Mouse (Mus musculus) kidney, embryonic 15.5 days (tissue): Measurements from ENCODE around the gene Smoc2. TPM values are rescaled to one million over a fixed set of nuclear protein-coding genes. Genes with fewer than 3 reads are reported as not detected.

ENCODE experiments used
- ATAC-seq: fragments of 200-750 bp; cut with Nextera tagmentation; replicated peaks from 2 replicates; pipeline ENCODE4 v1.8.0; 2017; ENCODE audit warnings: moderate TSS enrichment; ENCODE audit not compliant: low FRiP score
- H3K27ac ChIP-seq: fragments of 300-500 bp; sonication (generic); 2 replicates; pipeline ENCODE4 v1.5.1; 2015; ENCODE audit warnings: mild to moderate bottlenecking, inconsistent platforms
- H3K27me3 ChIP-seq: fragments of 300-500 bp; sonication (generic); 2 replicates; pipeline ENCODE4 v1.6.1; 2015; ENCODE audit warnings: inconsistent platforms
- H3K36me3 ChIP-seq: fragments of 300-500 bp; sonication (generic); 2 replicates; pipeline ENCODE4 v1.6.1; 2015; ENCODE audit warnings: inconsistent platforms
- H3K4me1 ChIP-seq: fragments of 300-500 bp; sonication (generic); 2 replicates; pipeline ENCODE4 v1.6.1; 2015; ENCODE audit warnings: inconsistent platforms
- H3K4me2 ChIP-seq: fragments of 300-500 bp; sonication (generic); 2 replicates; pipeline ENCODE4 v1.6.1; 2015; ENCODE audit warnings: moderate library complexity, mild to moderate bottlenecking, inconsistent platforms
- H3K4me3 ChIP-seq: fragments of 300-500 bp; sonication (generic); replicated peaks from 2 replicates; pipeline ENCODE4 v1.5.1; 2015; ENCODE audit warnings: mild to moderate bottlenecking, inconsistent platforms
- H3K9ac ChIP-seq: fragments of 300-500 bp; sonication (generic); 2 replicates; pipeline ENCODE4 v1.6.1; 2015; ENCODE audit warnings: mild to moderate bottlenecking, inconsistent platforms
- H3K9me3 ChIP-seq: fragments of 300-500 bp; sonication (generic); replicated peaks from 2 replicates; pipeline ENCODE4 v1.6.1; 2016; ENCODE audit warnings: inconsistent platforms
- WGBS: fragments of 180-500 bp; shearing (Covaris S2); methylation state at CpG from one replicate; pipeline ENCODE4 v1.1.7; 2015; ENCODE audit warnings: mixed read lengths; 5-methylcytosine and 5-hydroxymethylcytosine counted together
- polyA plus RNA-seq: library from polyadenylated mRNA; unstranded; fragments of >200 nt; fragmentation: Nextera tagmentation; extraction: Ambion mirVana; gene quantifications from 2 replicates; pipeline ENCODE4 v1.2.1, GENCODE M21; 2015

Smoc2 gene
- polyA plus RNA-seq, 1 experiment from 2014 or later: 89.7 TPM

DNA sequence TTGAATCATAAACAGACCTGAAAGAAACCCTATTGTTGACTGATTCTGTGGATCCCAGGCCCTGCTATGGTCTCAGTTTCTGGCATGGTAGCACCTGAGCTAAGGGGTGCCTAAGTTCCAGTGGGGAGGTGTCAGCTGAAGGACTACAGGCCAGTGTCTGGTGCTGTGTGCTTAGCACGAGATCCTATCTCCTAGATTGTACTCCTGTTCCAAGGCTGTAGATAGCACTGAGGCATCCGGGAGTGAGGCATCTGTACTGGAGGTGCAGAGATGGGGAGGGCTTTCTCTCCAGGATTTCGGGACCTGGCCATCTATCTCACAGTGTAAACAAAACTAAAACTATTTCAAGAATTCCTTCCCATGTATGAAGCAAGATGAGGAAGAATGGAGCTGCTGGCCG lies 38.1 kb downstream of the Smoc2 start:
- Histone ChIP-seq H3K9ac (no peak overlapping the region), H3K36me3 (no peaks in the 10 kb centered on the region), H3K4me2 (no peak overlapping the region), H3K27ac (no peak overlapping the region), H3K9me3 (no peaks in the 10 kb centered on the region), H3K27me3 (no peaks in the 10 kb centered on the region; the same call in 1 of the 2 replicates), H3K4me3 (no peak overlapping the region), H3K4me1 (no peaks in the 10 kb centered on the region)
- WGBS: 72% methylated on average over 4 of the region's 4 CpGs
- ATAC-seq: no peak

GRCm38 (mm10) chr17:14326156-14326555 lies 46.9 kb downstream of the Smoc2 start:
- no peak overlapping the region for H3K9ac ChIP-seq
- 54% methylated on average over 7 of the region's 7 CpGs for WGBS
- no peaks in the 10 kb centered on the region for H3K9me3 ChIP-seq
- no peaks in the 10 kb centered on the region for H3K36me3 ChIP-seq
- no peaks in the 10 kb centered on the region for H3K4me1 ChIP-seq
- ATAC-seq: no peak
- no peak overlapping the region for H3K4me3 ChIP-seq
- H3K4me2 ChIP-seq: no peak overlapping the region
- no peaks in the 10 kb centered on the region for H3K27me3 ChIP-seq
- no peak overlapping the region for H3K27ac ChIP-seq

GRCm38 (mm10) chr17:14328037-14328436 lies 48.7 kb downstream of the Smoc2 start:
- Histone ChIP-seq H3K4me1 (no peaks in the 10 kb centered on the region), H3K27me3 (no peaks in the 10 kb centered on the region), H3K36me3 (no peaks in the 10 kb centered on the region), H3K9me3 (no peaks in the 10 kb centered on the region), H3K9ac (no peak overlapping the region), H3K4me3 (no peak overlapping the region), H3K27ac (no peak overlapping the region), H3K4me2 (no peak overlapping the region)
- 82% methylated on average over 9 of the region's 9 CpGs for WGBS
- no peak for ATAC-seq

GRCm38 (mm10) chr17:14330498-14330897 lies 51.2 kb downstream of the Smoc2 start:
- no peaks in the 10 kb centered on the region for H3K27me3 ChIP-seq
- H3K4me3 ChIP-seq: no peak overlapping the region
- no peaks in the 10 kb centered on the region for H3K36me3 ChIP-seq
- no peaks in the 10 kb centered on the region for H3K9me3 ChIP-seq
- no peak overlapping the region for H3K27ac ChIP-seq
- WGBS: 96% methylated on average over 7 of the region's 7 CpGs
- no peak overlapping the region for H3K9ac ChIP-seq
- no peaks in the 10 kb centered on the region for H3K4me1 ChIP-seq
- H3K4me2 ChIP-seq: no peak overlapping the region
- ATAC-seq: no peak

DNA sequence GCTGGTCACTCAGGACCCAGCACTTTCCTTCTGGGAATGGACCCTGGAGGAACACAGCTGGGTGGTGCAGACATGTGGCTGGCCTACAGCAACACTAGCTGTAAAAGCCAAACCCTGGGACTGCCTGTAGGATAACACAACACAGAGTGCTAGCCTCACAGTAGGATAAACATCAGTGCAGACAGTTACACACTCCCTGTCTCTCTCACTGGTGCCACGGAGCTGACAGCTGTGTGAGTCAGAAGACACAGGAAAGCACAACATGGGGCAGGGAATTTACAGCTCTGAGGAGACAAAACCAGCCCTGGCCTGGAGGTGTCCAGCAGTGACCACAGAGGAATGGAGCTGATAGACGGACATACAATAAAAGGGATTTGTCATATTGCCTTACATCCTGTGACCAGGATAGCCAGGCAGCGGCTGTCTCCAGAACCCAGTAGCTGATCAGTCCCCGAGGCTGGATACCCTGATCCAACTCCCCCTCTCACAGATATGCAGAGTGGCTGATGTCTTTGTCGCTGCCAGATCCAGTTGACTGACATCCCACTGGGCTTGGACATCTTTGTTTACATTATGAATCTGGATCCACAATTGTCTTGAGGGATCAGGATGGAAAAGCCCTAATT lies 60.7 kb downstream of the Smoc2 start:
- Histone ChIP-seq H3K9ac (no peak overlapping the region), H3K27ac (no peak overlapping the region), H3K4me3 (no peak overlapping the region), H3K36me3 (no peaks in the 10 kb centered on the region), H3K4me1 (peaks cover 23% of the 10 kb centered on the region), H3K9me3 (no peaks in the 10 kb centered on the region), H3K27me3 (peaks cover 10% of the 10 kb centered on the region; the same call in 1 of the 2 replicates), H3K4me2 (no peak overlapping the region)
- ATAC-seq: no peak
- 29% methylated on average over 5 of the region's 5 CpGs for WGBS

- Histone ChIP-seq H3K9me3 (no peaks in the 10 kb centered on the region), H3K9ac (no peak overlapping the region), H3K4me2 (no peak overlapping the region), H3K27ac (no peak overlapping the region), H3K4me3 (no peak overlapping the region), H3K27me3 (peaks cover 10% of the 10 kb centered on the region; the same call in 1 of the 2 replicates), H3K4me1 (peaks cover 30% of the 10 kb centered on the region), H3K36me3 (no peaks in the 10 kb centered on the region)
- no peak for ATAC-seq
- WGBS: 81% methylated on average over 2 of the region's 2 CpGs
Observed at GRCm38 (mm10) chr17:14340736-14341135, 61.4 kb downstream of the Smoc2 start.

DNA sequence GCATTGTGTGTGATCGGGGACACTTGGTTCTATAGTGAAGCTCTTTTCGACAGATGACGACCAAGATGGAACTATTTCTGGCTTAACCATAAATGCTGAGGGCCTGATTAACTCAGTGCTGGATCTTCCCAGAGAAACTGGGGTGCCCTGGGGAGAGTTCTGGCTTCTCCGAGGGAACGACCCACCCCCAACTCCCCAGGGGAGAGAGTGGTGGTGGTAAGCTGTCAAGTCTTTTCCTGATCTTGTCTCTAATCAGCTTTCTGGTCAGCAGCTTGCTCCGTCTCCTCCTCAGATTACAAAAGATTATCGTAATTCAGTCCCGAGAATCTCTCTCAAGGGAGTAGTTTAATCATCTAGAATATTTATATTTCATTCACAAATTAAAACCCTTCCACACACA lies 63.2 kb downstream of the Smoc2 start:
- Histone ChIP-seq H3K27me3 (peaks cover 10% of the 10 kb centered on the region; the same call in 1 of the 2 replicates), H3K9me3 (no peaks in the 10 kb centered on the region), H3K4me2 (no peak overlapping the region), H3K27ac (no peak overlapping the region), H3K4me1 (peaks cover 28% of the 10 kb centered on the region), H3K36me3 (no peaks in the 10 kb centered on the region), H3K9ac (no peak overlapping the region), H3K4me3 (no peak overlapping the region)
- ATAC-seq: no peak
- WGBS: 47% methylated on average over 8 of the region's 8 CpGs

DNA sequence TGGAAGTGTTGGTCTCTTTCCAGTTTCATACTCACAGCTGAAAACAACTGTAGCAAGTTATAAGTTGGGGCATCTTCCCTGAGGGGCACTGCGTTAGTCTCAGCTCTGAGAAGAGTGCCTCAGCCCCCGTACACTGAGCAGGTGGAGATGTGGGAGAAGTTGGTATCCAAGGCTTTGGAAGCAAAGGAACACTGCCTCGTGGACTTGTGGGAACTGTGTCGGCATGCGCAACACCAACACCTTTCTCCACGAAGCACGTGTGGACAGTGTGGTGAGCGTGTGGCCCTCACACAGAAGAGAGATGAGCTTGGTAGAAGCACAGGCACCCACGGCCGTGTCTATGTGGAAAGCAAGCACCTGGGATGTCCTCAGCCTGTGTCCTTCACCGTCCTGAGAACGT lies 64.1 kb downstream of the Smoc2 start:
- Histone ChIP-seq H3K4me1 (peaks cover 24% of the 10 kb centered on the region), H3K36me3 (no peaks in the 10 kb centered on the region), H3K9ac (no peak overlapping the region), H3K27ac (no peak overlapping the region), H3K9me3 (no peaks in the 10 kb centered on the region), H3K27me3 (peaks cover 10% of the 10 kb centered on the region; the same call in 1 of the 2 replicates), H3K4me2 (no peak overlapping the region), H3K4me3 (no peak overlapping the region)
- WGBS: 89% methylated on average over 12 of the region's 12 CpGs
- ATAC-seq: no peak

GRCm38 (mm10) chr17:14345556-14345955 lies 66.2 kb downstream of the Smoc2 start:
- Histone ChIP-seq H3K4me2 (no peak overlapping the region), H3K9ac (no peak overlapping the region), H3K9me3 (no peaks in the 10 kb centered on the region), H3K4me3 (no peak overlapping the region), H3K36me3 (no peaks in the 10 kb centered on the region), H3K27me3 (peaks cover 9% of the 10 kb centered on the region; the same call in 1 of the 2 replicates), H3K27ac (no peak overlapping the region), H3K4me1 (peaks cover 24% of the 10 kb centered on the region)
- WGBS: 60% methylated on average over 4 of the region's 4 CpGs
- ATAC-seq: peak; percentile 15; the same call in 1 of the 2 replicates

DNA sequence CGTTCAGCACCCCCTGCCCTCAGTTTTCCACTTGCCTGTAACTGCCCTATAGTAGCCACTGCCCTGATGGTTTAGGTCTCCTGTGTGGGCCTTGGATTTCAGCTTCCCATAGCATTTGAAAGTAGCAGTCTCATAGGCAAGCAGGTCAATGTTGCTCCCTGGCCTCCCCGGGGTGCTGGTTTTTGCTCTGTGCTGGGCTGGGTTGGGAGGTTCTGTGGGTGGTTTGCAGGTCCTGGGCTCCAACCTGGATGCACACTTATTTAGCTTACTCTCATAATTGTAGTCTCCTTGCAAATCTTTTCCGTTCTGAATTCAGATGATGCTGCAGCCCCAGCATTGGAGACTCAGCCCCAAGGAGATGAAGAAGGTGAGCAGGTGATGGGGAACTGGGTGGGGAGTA lies 67.6 kb downstream of the Smoc2 start:
- Histone ChIP-seq H3K4me2 (no peak overlapping the region), H3K9ac (no peak overlapping the region), H3K4me3 (no peak overlapping the region), H3K4me1 (peaks cover 23% of the 10 kb centered on the region), H3K27ac (no peak overlapping the region), H3K27me3 (no peaks in the 10 kb centered on the region; the same call in 1 of the 2 replicates), H3K9me3 (no peaks in the 10 kb centered on the region), H3K36me3 (no peaks in the 10 kb centered on the region)
- 83% methylated on average over 3 of the region's 3 CpGs for WGBS
- ATAC-seq: no peak

DNA sequence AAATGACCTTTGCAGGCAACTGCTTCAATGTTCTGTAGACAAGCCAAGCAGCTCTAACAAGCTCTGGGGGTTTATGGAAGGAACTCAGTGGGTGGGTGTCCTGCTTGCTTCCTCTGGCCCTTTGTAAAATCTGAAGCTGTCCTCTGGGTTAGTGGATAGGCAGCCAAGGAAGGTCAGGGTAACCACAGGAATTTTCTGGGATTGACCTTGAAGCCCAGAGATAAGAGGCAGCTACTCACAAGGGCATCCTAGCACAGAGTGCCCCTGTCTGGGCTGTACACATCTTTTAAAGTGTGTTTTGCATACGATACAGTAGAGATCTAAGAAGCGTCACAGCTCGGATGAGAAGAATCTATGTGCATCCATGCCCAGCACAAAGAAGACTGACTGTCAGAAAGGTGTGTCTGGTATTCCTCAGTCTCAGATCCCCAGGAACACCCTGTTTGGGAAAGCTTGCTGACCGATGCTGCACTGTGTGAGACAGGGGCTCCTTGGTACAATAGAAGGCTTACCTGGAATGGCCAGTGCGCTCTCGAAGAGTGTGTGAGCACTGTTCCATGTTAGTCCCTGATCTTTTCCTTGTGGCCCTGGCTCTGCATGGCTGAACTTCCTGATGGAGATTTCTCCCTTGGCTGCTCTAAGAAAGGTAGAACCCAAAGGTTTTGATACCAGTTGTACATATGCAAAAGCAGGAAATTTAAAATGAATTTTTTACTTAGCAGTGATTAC lies 69.9 kb downstream of the Smoc2 start:
- Histone ChIP-seq H3K9ac (no peak overlapping the region), H3K4me3 (no peak overlapping the region), H3K27ac (0 out of 2 replicates have a peak overlapping the region, but pooled peaks have one; percentile 10), H3K36me3 (no peaks in the 10 kb centered on the region), H3K4me1 (peaks cover 20% of the 10 kb centered on the region; the same call in 1 of the 2 replicates), H3K9me3 (no peaks in the 10 kb centered on the region), H3K4me2 (no peak overlapping the region), H3K27me3 (no peaks in the 10 kb centered on the region; the same call in 1 of the 2 replicates)
- ATAC-seq: peak; percentile 68; the same call in 1 of the 2 replicates
- 77% methylated on average over 6 of the region's 6 CpGs for WGBS

DNA sequence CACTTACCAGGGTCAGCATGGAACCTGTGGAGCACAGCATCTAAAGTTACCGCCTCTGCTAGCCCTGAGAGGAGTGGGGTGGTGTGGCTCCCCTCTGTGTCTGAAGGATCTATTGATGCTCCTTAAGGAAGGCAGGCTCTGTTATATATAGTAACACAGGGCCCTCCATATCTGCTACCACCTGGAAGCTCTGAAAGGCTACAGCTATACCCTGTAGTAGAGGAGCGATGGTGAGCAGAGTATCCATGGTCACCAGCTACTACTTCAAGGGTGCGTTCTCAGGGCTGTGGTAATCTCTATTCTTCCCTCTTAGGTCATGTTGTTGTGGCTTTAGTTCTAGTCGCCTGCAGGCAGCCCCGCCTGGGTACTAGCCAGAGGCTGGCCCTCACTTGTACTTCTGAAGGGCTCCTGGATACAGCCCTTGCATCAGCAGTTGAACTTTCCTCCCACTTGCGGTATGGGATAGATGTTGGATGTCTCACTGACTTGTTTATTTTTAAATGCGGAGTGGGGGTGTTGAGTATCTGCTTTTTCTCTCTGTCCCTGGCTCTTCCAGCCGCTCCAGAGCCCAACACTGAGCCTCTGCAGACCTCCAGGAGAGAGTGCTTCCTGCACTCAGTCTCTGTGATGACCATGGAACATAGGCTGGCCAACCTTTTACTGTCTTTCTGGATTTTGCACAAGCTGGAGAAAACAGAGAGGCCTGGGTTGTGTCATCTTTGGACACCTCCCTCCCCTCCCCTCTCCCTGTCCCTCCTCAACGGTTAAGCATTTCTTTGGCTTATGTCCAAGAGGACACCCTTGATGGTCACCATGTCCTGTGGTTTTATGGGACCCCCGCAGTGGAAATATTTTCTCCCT lies 74.1 kb downstream of the Smoc2 start:
- Histone ChIP-seq H3K4me1 (peaks cover 17% of the 10 kb centered on the region), H3K9ac (no peak overlapping the region), H3K4me2 (no peak overlapping the region), H3K27me3 (no peaks in the 10 kb centered on the region), H3K27ac (peak overlapping the region; percentile 42), H3K9me3 (no peaks in the 10 kb centered on the region), H3K36me3 (no peaks in the 10 kb centered on the region), H3K4me3 (no peak overlapping the region)
- ATAC-seq: peak; percentile 78
- 69% methylated on average over 10 of the region's 10 CpGs for WGBS
